Mouse (Mus musculus) CH12.LX (cell line): ENCODE measurements around the gene Eps8.

Experiments
- GABPA ChIP-seq: IDR thresholded peaks from 2 replicates; pipeline ENCODE4 v1.6.1; 2012; ENCODE audit warnings: low read depth, low read length, improper control_type of control experiment, inconsistent platforms; ENCODE audit not compliant: insufficient replicate concordance
- HCFC1 ChIP-seq: IDR thresholded peaks from 2 replicates; pipeline ENCODE4 v1.6.1; 2012; ENCODE audit warnings: low read depth, mild to moderate bottlenecking, inconsistent platforms, low read length, improper control_type of control experiment
- POLR2A ChIP-seq: IDR thresholded peaks from 2 replicates; pipeline ENCODE4 v1.6.1; 2011; ENCODE audit warnings: low read depth, mild to moderate bottlenecking, improper control_type of control experiment, low read length

DNA sequence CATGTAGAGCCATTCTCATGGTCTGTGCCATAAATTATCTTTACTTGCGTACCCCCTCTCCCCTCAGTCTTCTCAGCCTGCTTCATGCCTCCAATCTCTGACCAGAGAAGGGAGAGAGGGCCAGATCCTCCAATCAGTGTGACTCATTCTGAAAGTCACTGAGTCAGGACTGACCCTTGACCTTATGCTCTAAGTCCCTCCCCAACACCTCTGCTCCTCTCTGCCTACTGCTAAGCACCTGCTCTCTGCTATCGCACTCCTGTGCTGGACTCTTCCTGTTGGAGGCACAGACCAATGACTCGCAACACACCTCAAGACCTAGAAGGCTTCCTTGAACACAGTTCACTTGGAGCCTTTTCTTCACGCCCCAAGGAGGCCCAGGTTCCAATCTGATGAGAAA lies 162.1 kb downstream of the Eps8 start:
- TF ChIP-seq HCFC1 (no peak), POLR2A (no peak), GABPA (no peak)
